Mouse (Mus musculus): ENCODE results near the gene Ttc5.
"Not testable (repeated sequence)": the region's sequence is repeated elsewhere in the genome, so short reads cannot be mapped to it uniquely, and the experiment has no call there.

Gene Ttc5

DNA sequence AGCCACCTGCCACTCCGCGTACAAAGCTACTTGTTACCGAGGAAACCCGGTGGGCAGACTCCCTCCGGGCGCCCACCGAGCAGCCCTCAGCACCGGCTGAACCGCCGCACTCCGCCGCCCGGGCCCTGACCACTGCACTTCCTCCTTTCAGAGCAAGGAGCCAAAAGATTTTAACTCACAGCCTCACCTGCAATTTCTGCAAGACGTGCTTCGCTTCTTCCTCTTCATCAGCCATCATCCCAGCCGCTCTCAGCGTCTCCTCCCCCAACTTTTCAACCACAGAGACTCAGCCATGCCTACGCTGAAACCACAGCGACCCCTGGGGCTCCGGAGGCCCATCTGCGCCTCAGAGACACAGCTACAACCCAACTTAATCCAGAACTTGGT lies at the start of gene Ttc5:
Ttc5 (minus strand) TSS at position 269 of the 387 bp plus-strand sequence.
- peak; percentile 87 to 88 for DNase-seq

DNA sequence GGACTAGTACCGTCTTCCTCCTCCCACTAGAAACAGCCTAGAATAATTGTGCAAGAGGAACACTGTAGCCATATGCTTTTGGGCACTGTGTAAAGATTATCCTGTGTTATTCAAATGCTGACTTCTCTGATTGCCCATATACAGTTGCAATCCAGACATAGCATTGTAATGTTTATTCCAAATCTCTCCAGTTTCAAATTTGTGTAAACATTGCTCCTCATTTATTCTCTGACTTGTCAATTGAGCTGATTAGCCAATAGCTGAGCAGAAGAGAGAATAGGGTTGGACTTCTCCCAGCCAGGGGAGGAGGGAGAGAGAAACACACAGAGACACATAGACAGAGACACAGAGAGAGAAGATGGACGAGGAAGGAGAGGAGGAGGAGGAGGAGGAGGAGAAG lies 49.1 kb upstream of the Ttc5 start:
- no peak for DNase-seq

DNA sequence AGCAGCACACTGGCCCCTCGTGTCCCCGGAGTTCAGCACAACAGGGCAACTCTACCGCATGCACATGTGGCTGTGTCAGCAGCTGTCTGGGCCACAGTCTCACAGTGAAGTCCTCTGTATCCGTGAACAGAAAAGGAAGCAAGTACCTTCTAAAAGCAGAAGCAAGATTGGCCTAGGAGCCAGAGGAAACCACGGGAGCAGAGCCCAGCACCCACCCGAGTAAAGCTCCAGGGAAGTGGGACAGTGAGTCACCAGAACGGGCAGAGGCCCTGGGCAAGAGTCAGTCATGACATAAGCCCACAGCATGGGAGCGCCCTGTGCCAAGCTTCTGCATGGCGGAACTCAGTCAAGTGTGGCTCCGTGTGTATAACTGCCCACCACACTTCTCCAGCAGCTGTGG lies 48.6 kb upstream of the Ttc5 start:
- DNase-seq = peak; percentile 46 to 59

DNA sequence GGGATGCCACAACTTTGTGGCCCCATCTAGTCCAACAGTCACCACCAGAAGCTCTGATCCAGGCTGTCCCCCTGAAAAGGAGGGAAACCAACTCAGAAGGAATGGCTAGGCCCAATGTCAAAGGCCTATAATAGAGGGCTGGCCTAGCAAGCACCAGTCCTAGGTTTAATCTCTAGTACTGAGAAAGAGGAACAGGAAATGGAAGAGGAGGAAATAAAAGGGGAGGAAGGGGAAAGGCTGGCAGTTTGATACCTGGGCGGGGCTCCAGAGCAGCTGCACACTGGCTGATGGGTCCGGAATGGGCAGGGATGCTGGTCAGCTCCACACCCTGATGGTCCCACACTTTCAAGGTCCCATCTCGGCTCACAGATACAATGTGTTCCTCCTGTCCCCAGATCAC lies 44.6 kb upstream of the Ttc5 start:
- no peak for DNase-seq

DNA sequence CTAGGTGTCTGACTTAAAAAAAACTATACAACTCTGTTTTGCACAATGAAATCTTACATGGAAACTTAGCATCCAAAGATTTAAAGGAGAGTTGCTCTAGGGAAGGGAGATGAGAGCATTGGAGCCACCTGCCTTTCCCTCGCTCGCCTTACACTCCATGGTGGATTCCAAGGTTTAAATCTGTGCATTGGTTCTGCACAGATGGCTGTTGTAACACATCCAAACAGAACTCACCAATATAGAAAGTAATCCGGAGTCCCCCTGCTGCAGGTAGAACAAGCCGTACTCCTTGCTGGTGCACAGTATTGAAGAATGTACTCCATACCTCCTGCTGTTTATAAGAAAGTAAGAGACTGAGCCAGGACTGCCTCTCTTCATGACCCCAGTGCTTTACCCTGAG lies 41.3 kb upstream of the Ttc5 start:
- no peak for DNase-seq

DNA sequence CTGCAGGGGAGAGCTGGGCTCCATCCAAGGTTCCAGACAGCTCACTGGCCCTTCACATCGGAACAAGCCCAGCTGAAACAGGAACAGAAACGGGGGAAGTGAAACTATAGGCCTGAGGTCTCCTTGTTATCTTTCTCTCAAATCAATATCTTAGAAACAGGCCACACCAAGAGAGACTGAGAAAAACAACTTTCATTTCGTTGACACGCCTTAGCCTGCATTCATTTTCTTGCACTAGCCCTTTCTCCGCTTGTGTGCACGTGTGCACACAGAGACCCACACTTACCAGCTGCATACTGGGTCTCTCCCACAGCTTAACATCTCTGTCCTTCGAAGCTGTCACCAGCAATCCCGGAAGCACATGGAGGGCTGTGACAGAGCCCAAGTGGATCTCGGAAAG lies 38.9 kb upstream of the Ttc5 start:
- DNase-seq = no peak

DNA sequence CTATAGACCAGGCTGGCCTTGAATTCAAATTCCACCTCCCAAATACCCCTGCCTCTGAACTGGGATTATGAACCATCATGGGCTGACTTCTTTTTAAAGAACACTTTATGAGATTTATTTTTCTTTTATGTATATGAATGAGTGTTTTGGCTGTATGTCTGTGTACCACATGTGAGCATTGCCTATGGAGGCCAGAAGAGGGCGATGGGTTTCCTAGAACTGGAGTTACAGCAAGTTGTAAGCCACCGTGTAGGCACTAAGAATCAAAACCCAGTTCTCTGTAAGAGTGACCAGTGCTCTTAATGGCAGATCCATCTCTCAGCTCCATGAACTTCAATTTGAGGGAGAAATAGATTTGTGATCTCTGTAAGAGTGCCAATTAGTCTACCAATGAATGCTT lies 37.9 kb upstream of the Ttc5 start:
- DNase-seq = no peak

DNA sequence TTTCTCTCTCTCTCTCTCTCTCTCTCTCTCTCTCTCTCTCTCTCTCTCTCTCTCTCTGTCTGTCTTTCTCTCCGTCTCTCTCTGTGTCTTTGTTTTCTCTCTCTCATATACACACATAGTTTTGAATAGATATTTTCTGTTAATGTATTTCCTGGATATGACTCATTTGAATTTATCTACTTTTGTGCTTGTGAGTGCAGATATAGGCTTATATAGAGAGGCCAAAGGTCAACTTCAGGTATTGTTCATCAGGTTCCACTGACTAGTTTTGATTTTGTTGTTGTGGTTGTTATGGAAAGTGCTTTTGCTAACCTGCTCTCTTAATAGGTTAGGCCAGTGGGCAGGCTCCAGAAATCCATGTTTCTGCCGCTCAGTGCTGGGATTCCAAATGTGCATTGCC lies 27.7 kb upstream of the Ttc5 start:
- no peak for DNase-seq

DNA sequence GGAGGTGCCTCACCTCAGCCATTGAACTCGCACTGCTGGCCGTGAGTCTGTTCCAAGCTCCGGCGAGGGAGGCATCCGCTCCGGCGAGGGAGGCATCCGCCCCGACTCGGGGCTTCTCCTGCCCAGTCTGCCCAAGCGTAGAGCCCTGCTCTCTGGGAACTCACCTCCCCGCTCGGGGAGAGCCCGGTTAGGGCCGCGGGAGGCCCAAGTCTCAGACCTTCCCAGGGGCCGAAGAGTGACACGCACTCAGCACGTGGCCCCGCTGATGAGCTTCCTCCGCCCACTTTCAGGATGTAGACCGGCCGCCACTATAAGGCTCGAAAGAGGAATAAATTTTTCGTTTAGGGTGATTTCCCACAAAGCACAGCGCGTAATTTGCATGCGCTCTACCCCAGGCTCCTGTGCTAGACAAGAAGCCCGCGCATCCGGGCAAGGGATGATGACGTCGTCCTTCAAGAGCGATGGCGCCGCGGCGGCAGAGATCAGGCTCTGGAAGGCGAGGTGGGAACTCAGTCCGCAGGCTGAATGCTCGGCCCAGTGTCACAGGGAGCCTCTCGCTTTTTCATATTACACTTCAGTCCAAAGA lies 22.3 kb upstream of the Ttc5 start, which contains the start of the genes Ccnb1ip1 and Parp2:
Ccnb1ip1 (minus strand) TSS at position 246 of the 586 bp plus-strand sequence.
Parp2 (plus strand) TSS at position 355 of the 586 bp plus-strand sequence.
- peak; percentile 98 for DNase-seq

DNA sequence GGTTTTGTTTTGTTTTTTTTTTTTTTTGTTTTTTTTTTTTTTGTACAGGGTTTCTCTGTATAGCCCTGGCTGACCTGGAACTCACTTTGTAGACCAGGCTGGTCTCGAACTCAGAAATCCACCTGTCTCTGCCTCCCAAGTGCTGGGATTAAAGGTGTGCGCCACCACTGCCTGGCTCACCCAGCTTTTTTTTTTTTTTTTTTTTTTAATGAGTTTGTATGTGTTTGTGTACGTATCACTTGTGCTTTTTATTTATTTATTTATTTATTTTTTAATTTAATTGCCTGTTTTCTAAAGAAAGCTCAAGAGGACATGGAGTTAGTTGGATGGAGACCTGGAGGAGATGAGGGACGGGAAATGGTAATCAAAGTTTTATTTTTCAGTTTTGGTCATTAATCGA lies 21.1 kb upstream of the Ttc5 start:
- not testable (repeated sequence) for DNase-seq

DNA sequence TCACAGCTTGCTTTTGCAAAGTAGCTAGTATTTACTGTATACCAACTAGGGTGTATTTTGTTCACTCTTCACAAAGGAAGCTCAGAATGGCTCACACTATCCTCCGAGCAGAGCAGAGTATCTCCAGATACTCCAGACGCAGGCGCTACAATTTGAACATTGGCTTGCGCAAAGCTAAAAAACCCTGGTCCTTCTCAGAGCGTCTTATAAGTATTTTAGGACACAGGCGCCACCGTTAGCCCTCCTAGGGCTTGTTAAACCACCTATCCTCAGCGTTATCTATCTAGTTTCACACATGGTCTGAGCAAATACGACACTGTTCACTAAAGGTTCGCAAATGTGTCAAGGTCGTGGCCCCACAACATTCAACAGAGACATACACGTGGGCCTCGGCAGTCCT lies 19.4 kb upstream of the Ttc5 start:
- no peak for DNase-seq

DNA sequence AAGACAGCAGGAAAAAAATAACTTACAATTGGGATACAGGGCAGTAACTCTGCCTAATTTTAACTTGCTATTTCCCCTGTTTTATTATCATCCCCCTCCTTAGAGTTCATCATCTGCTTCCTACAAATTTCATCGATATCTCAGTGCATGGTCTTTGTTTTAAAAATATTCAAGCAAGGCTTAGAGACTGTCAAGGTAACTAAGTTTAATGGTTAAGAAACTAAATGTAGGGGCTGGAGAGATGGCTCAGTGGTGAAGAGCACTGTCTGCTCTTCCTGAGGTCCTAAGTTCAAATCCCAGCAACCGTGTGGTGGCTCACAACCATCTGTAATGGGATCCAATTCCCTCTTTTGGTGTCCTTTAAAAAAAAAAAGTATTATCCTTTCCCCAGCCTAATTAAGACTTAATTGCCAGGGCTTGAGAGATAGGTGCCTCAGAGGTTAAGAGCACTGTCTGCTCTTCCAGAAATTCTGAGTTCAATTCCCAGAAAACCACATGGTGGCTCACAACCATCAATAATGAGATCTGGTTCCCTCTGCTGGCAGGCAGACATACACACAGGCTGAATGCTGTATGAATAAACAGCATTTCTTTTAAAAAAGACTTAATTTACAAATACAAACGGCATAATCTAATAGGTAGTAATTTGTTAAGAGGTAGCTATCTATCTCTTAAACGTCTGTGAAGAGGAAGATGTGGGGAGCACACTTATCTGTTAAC lies 17.7 kb upstream of the Ttc5 start:
- no peak for DNase-seq

DNA sequence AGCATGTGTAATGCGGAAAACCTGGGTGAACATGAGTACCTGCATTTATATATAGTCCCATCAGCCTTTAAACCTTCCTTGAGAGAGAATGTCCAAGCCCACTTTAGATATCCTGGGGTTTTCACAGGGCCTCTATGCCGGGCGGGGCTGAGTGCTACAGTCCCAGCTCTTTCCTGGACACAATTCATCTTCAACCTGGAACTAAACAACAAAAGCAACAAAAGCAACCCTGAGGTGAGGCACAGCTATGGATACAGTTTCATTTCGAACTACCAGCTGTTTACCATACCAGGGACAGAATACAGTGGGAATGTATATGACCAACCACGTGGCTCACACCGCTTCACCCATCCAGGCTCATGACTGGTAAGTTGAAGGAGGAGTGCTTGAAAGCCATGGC lies 17.1 kb upstream of the Ttc5 start:
- no peak for DNase-seq

DNA sequence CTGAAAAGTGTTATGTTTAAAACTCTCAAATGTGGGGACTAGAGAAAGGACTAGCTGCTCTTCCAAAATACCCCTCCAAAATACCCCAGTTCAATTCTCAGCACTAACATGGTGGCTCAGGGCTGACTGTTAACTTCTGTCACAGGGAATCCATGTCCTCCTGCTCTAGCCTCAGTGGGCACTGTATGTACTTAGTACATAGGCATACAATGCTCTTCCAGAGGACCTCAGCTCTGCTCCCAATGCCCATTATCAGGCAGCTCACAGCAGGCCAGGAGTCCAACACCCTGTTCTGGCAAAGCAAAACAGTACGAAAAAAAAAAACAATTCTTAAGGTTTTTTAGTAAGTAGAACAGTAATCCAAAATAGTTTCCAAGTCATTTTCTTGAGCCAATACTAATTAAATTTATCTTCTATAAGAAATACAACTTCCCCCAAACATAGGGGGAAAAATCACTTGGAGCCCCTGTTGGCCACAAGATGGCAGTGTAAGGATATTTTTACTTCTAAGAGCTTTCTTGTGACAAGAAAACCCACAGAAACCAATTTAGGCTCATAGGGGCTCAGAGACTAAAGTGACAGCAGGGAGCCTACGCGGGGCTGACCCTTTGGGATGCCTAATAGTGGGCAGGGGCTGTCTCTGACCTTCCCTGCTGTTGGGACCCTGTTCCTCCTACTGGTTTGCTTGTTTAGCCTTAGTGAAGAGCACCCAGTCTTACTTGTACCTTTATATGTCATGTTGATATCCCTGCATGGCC lies 14.4 kb upstream of the Ttc5 start:
- peak; percentile 14 to 39 for DNase-seq

DNA sequence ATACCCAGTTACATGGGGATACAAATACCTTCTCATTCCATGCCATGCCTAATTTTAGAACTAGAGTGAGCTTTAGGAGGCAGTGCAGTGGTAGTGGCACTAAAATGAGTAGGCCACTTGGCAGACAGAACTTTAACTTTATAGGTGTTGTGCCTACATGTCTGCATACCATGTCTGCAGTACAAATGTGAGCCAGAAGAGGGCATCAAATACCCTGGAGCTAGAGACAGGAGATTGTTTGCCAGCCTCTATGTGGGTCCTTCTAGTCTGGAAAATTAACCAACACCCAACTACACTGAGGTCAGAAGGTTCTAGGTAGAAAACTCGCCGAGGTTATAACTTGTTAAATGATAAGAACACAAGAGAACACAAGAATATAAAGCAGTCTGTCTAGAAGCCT lies 13.2 kb upstream of the Ttc5 start:
- no peak for DNase-seq

DNA sequence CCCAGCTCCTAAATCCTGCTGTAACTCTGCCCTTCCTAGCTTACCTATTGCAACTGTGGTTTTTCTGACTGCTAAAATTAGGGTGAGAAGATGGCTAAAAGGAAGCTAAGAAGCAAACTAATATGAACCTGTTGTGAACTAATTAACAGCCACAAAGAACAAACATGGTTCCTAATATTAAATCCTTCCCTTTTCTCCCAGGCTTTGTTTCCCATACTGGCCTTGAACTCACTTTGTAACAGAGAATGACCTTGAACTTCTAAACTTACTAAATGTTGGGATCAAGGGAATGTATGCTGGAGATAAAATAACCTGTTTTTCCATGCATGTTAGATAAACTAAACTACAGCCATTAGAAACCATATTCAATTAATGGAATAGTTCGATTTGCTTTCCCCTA lies 11.1 kb upstream of the Ttc5 start:
- no peak for DNase-seq

DNA sequence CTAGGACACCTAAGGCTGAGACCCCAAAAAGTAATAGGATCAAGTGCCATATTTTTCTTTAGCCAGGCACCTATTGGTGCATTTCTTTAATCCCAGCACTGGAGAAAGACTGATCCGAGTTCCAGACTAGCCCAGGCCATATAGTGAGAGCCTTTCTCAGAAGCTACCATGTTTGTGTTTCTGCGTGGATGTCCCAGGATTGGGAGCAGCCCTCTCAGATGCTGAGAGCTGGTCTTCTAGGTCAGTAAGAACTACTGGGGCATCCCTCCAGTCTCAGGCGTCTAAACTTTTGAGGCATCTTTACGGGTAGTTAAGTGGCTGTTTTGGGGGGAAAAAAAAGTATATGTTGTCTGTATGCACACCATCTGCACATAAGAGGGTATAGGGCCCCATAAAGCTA lies 10.6 kb upstream of the Ttc5 start:
- no peak for DNase-seq

DNA sequence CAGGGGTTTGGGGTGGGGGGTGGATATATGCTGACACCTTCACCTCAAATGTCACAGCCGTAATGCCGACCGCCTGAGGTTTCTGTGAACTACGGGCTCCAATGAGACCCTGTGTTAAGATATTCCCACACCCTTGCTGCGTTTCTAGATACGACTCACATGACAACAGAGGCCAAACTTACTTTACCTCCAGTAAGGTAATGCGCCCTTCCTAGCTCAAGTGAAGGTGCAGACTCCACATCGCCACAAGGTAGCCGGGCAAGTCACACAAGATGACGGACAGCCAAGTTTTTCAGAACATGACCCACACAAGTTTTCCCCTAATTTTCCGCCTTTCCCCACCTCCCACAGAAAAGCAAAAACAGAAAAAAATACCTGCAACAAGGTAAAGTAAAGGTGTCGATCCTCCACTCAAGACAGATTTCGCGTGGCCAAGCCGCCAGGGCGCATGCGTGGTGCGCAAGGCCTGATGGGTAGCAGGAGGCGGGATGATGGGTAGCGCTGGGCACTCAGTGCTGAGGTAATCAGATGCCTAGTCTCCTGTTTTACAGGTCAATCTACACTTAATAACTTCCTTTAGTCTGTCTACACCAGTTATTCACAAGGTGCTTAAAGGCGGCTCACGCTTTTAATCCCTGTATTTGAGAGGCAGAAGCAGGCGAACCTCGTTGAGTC lies 10.1 kb upstream of the Ttc5 start:
- no peak for DNase-seq

DNA sequence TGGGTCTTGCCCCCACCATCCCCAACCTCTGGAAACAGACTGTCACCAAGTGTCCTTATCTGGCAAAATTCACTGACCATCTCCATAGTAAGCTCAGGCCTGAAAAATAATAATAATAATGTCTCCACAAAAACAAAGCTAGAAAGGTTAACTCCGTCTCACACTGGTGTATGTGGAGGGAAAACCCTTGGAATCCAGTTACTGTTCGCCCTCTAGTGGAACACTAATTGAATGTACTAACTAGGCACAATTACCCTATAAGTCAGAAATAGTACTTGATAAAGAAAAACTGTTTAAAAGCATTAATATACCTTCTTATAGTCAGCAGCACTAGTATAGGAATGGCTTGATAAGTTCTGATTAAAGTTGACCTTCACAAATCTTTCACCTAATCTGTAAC lies 2.8 kb upstream of the Ttc5 start:
- no peak for DNase-seq

DNA sequence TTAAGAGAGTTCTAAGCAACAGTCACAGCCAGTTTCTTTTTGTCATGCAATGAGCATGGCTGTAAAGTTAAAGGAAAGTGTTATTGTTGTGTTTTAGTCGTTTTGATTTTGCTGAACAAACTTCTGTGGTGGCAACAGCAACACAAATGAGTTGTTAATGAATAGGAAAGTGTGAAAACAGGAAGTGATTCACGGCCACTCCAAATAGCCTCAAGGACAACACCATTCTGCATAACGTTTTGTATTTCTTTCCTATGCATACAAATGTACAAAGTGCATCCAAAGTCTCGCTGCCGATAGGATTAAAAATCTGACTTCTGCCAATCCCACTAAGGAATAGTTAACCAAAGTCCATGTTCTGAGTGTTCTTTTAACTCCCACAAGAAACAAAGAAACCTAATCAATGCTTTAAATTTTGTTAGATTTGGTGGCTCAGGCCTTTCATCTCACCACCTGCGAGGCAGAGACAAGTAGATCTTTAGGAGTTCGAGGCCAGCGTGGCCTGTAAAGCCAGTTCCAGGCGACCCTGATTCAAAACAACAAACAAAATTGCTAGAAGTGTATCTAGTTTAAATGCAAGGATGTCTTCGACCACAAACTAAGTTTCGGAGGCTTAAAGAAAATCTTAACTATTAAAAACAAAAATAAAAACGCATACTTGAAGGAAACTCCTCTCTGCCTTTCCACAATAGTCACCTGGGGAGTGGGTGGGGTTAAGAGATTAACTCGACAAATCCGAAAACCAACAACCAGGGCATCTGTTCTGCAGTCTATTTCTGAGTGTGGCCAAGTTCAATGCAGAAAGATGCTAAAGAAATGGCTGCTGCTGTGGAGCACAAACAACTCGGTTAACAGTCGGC lies 698 bp downstream of the Ttc5 start:
- DNase-seq = no peak

DNA sequence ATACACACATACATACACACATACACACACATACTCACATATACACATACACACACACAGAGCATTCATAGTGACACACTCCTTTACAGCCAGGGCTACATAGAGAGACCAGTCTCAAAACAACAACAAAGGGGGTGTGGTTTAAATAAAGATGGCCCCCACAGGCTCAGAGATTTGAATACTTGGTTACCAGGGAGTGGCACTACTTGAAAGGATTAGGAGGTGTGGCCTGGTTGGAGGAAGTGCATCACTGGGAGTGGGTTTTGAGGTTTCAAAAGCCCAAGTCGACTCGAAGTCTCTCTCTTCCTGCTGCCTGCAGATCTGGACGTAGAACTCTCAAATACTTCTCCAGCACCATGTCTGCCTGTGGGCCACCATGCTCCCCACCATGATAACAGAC lies 3.2 kb downstream of the Ttc5 start:
- no peak for DNase-seq

DNA sequence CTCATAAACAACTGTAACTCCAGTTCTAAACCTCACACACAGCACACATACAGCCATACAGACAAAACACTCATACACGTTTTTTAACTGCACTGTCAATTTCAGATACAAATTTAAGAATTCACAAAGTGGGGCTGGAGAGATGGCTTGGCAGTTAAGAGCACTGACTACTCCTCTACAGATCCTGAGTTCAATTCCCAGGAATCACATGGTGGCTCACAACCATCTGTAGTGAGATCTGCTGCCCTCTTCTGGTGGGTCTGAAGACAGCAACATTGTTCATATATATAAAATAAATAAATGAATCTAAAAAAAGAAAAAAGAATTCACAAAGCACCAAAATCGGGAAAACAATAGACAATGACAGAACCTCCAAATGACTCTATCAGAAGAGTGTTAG lies 14.0 kb downstream of the Ttc5 start:
- peak in 1 of 2 experiments; percentile 6 for DNase-seq

DNA sequence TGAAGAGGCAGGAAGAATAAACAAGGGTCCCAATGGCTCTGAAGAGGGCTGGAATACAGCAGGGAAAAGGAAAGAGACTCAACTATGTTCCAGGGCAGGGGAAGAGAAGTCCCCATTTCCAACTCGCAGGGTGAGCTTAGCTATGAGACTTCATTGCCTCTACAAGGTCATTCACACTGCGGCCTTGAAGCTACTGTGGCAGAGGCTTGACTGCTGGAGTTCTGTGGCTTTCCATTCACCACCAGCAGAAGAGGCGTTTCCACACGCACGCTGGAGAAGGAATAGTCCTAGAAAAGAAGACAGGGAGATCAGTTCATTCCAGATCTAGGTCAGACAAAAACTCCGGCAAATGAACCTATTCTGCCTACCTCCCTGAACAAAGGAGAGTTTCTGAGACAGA lies 19.6 kb downstream of the Ttc5 start:
- no peak for DNase-seq

Data from lung, adult 18-20 months (tissue).